Mouse (Mus musculus) neural tube, embryonic 11.5 days (tissue): ENCODE results near the gene Csrp1. TPM values are rescaled to one million over a fixed set of nuclear protein-coding genes. Genes with fewer than 3 reads are reported as not detected.

ENCODE experiments used
- ATAC-seq: fragments of 200-750 bp; cut with Nextera tagmentation; 2 replicates; pipeline ENCODE4 v1.8.0; 2017; ENCODE audit warnings: moderate number of reproducible peaks, mild to moderate bottlenecking, moderate TSS enrichment, moderate library complexity; ENCODE audit not compliant: insufficient read depth, low FRiP score, low TSS enrichment
- DNase-seq: peaks from one replicate; pipeline ENCODE4 v3.0.0-alpha.2; 2015; ENCODE audit warnings: low spot score
- H3K27ac ChIP-seq: fragments of 300-500 bp; sonication (generic); 2 replicates; pipeline ENCODE4 v1.5.1; 2014; ENCODE audit warnings: low read depth, mild to moderate bottlenecking, low read length
- H3K27me3 ChIP-seq: fragments of 300-500 bp; sonication (generic); 2 replicates; pipeline ENCODE4 v1.6.1; 2014; ENCODE audit warnings: mild to moderate bottlenecking, low read length, mixed read lengths; ENCODE audit not compliant: control insufficient read depth, insufficient read depth
- H3K36me3 ChIP-seq: fragments of 300-500 bp; sonication (generic); 2 replicates; pipeline ENCODE4 v1.6.1; 2014; ENCODE audit warnings: mild to moderate bottlenecking, low read length, moderate library complexity, mixed read lengths; ENCODE audit not compliant: control insufficient read depth, insufficient read depth
- H3K4me1 ChIP-seq: fragments of 300-500 bp; sonication (generic); 2 replicates; pipeline ENCODE4 v1.6.1; 2014; ENCODE audit warnings: low read length, mixed read lengths; ENCODE audit not compliant: control insufficient read depth, insufficient read depth
- H3K4me2 ChIP-seq: fragments of 300-500 bp; sonication (generic); 2 replicates; pipeline ENCODE4 v1.6.1; 2014; ENCODE audit warnings: low read depth, mild to moderate bottlenecking, moderate library complexity
- H3K4me3 ChIP-seq: fragments of 300-500 bp; sonication (generic); 2 replicates; pipeline ENCODE4 v1.5.1; 2014; ENCODE audit warnings: low read depth, low read length
- H3K9ac ChIP-seq: fragments of 300-500 bp; sonication (generic); 2 replicates; pipeline ENCODE4 v1.6.1; 2014; ENCODE audit warnings: mild to moderate bottlenecking, low read length
- H3K9me3 ChIP-seq: fragments of 300-500 bp; sonication (generic); 2 replicates; pipeline ENCODE4 v1.6.1; 2016; ENCODE audit warnings: low read length; ENCODE audit not compliant: control insufficient read depth
- WGBS: fragments of 180-500 bp; shearing (Covaris S2); extraction: QIAGEN DNeasy Blood & Tissue Kit; methylation state at CpG from one replicate; pipeline ENCODE4 v1.1.7; 2014; 5-methylcytosine and 5-hydroxymethylcytosine counted together
- polyA plus RNA-seq: library from polyadenylated mRNA; unstranded; fragments of >200 nt; fragmentation: Nextera tagmentation; extraction: Ambion mirVana; gene quantifications from 2 replicates; pipeline ENCODE4 v1.2.1, GENCODE M21; 2014

The Csrp1 gene
- polyA plus RNA-seq, 1 experiment from 2014 or later: 47.5 TPM

- Histone ChIP-seq H3K4me1 (peaks cover 2% of the 10 kb centered on the region; the same call in 1 of the 2 replicates), H3K27ac (peak overlapping the region; percentile 17; the same call in 1 of the 2 replicates), H3K27me3 (no peaks in the 10 kb centered on the region), H3K9me3 (no peaks in the 10 kb centered on the region), H3K9ac (no peak overlapping the region), H3K4me2 (no peak overlapping the region), H3K4me3 (no peak overlapping the region), H3K36me3 (no peaks in the 10 kb centered on the region)
- ATAC-seq (no peak), DNase-seq (peak; percentile 5)
- 40% methylated on average over 8 of the region's 8 CpGs for WGBS
These were observed 42.8 kb upstream of the Csrp1 start for GRCm38 (mm10) chr1:135676938-135677682.

GRCm38 (mm10) chr1:135678145-135678544 is 41.7 kb upstream of the Csrp1 start:
- H3K4me2 ChIP-seq: no peak overlapping the region
- H3K36me3 ChIP-seq: no peaks in the 10 kb centered on the region
- H3K4me3 ChIP-seq: no peak overlapping the region
- no peak for DNase-seq
- no peaks in the 10 kb centered on the region for H3K9me3 ChIP-seq
- 77% methylated on average over 6 of the region's 6 CpGs for WGBS
- no peak for ATAC-seq
- peaks cover 2% of the 10 kb centered on the region; the same call in 1 of the 2 replicates for H3K4me1 ChIP-seq
- no peak overlapping the region for H3K9ac ChIP-seq
- H3K27me3 ChIP-seq: no peaks in the 10 kb centered on the region
- H3K27ac ChIP-seq: no peak overlapping the region

DNA sequence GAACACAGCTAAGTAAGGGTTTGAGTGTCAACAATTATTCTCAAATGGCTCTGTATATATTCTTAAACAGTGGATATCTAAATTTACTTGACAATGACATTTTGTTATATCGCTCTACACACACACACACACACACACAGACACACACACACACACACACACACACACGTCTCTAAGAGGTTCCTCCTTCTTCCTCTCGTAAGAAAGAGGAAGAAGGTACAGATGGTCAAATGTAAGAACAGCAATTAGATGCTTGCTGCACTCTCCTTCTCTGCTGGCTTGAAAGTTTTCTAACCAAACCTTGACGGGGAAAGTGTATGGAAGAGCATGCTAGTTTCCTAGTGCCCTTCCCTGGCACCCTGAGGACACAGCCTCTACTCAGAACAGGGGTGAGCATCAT is 39.1 kb upstream of the Csrp1 start:
- ATAC-seq (no peak), DNase-seq (no peak)
- H3K27ac ChIP-seq: no peak overlapping the region
- H3K9me3 ChIP-seq: no peaks in the 10 kb centered on the region
- no peak overlapping the region for H3K4me3 ChIP-seq
- WGBS: 79% methylated on average over 4 of the region's 4 CpGs
- H3K4me1 ChIP-seq: no peaks in the 10 kb centered on the region
- H3K27me3 ChIP-seq: peaks cover under 1% of the 10 kb centered on the region; the same call in 1 of the 2 replicates
- no peak overlapping the region for H3K4me2 ChIP-seq
- H3K9ac ChIP-seq: no peak overlapping the region
- no peaks in the 10 kb centered on the region for H3K36me3 ChIP-seq

DNA sequence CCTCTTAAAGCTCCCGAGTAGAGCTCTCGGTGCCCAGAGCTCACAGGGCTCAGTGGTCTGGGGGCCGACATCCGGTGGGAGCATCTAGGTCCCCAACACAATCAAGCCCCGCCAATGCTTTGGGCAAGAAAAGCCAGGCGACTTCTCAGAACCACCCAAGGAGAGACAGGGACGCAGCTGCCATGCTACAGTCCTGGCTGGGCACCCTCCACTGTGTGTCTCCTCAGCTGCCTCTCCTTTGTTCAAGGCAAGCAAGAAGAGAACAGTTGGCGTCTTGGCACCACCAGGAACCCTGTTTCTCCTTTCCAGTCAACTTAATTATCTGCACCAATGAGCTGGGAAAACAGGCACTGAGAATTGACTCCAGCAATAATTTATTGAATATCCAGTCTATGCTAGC is 38.7 kb upstream of the Csrp1 start:
- peaks cover 4% of the 10 kb centered on the region; the same call in 1 of the 2 replicates for H3K27me3 ChIP-seq
- no peak overlapping the region for H3K4me2 ChIP-seq
- ATAC-seq: no peak
- no peak overlapping the region for H3K9ac ChIP-seq
- H3K4me3 ChIP-seq: no peak overlapping the region
- H3K9me3 ChIP-seq: no peaks in the 10 kb centered on the region
- H3K27ac ChIP-seq: no peak overlapping the region
- no peaks in the 10 kb centered on the region for H3K36me3 ChIP-seq
- WGBS: 84% methylated on average over 8 of the region's 8 CpGs
- DNase-seq: no peak
- H3K4me1 ChIP-seq: peaks cover under 1% of the 10 kb centered on the region; the same call in 1 of the 2 replicates

DNA sequence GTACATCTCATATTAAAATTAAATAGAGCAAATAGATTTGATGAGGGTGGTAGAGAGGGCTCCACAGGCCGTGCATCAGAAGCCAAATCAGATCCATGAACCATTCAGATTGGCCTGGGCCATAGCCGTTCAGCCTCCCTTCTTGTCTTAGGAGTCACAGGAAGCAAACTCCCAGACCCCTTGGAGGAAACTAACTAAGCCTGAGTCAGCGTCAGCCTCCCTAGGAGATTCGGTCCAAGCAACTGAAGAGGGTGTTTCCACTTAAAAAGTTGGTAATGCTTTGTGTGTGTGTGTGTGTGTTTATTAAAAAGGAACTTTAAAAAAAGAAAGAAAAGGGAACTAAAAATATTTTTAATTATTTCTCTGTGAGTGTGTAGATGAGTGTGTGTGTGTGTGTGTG is 35.0 kb upstream of the Csrp1 start:
- Histone ChIP-seq H3K4me2 (no peak overlapping the region), H3K4me1 (peaks cover 12% of the 10 kb centered on the region), H3K27ac (no peak overlapping the region), H3K9ac (no peak overlapping the region), H3K36me3 (no peaks in the 10 kb centered on the region), H3K27me3 (peaks cover 9% of the 10 kb centered on the region; the same call in 1 of the 2 replicates), H3K9me3 (no peaks in the 10 kb centered on the region), H3K4me3 (no peak overlapping the region)
- ATAC-seq (no peak), DNase-seq (no peak)
- 59% methylated on average over 4 of the region's 4 CpGs for WGBS

GRCm38 (mm10) chr1:135685316-135685715 is 34.5 kb upstream of the Csrp1 start:
- H3K4me1 ChIP-seq: peaks cover 12% of the 10 kb centered on the region
- H3K4me2 ChIP-seq: no peak overlapping the region
- H3K36me3 ChIP-seq: no peaks in the 10 kb centered on the region
- H3K9ac ChIP-seq: no peak overlapping the region
- 56% methylated on average over 6 of the region's 6 CpGs for WGBS
- H3K27ac ChIP-seq: no peak overlapping the region
- H3K4me3 ChIP-seq: no peak overlapping the region
- H3K9me3 ChIP-seq: no peaks in the 10 kb centered on the region
- peaks cover 9% of the 10 kb centered on the region; the same call in 1 of the 2 replicates for H3K27me3 ChIP-seq
- ATAC-seq (no peak), DNase-seq (no peak)

- Histone ChIP-seq H3K27ac (peak overlapping the region; percentile 81; the same call in 1 of the 2 replicates), H3K4me3 (peak overlapping the region; percentile 65), H3K36me3 (no peaks in the 10 kb centered on the region), H3K4me2 (peak overlapping the region; percentile 98), H3K4me1 (peaks cover 12% of the 10 kb centered on the region), H3K9ac (peak overlapping the region; percentile 49), H3K9me3 (no peaks in the 10 kb centered on the region), H3K27me3 (peaks cover 9% of the 10 kb centered on the region; the same call in 1 of the 2 replicates)
- WGBS: 0% methylated on average over 19 of the region's 19 CpGs
- DNase-seq: peak; percentile 64
- ATAC-seq: no peak; the same call in 1 of the 2 replicates
These were observed 32.9 kb upstream of the Csrp1 start for GRCm38 (mm10) chr1:135686792-135687510.

GRCm38 (mm10) chr1:135687771-135688492 is 31.9 kb upstream of the Csrp1 start:
- peak; percentile 86 for DNase-seq
- Histone ChIP-seq H3K4me1 (peaks cover 12% of the 10 kb centered on the region), H3K27ac (peak overlapping the region; percentile 81)

More at GRCm38 (mm10) chr1:135687771-135688492, 31.9 kb upstream of the Csrp1 start:
- peak overlapping the region; percentile 98 for H3K4me2 ChIP-seq
- no peaks in the 10 kb centered on the region for H3K36me3 ChIP-seq
- peaks cover 9% of the 10 kb centered on the region; the same call in 1 of the 2 replicates for H3K27me3 ChIP-seq
- WGBS: under 1% methylated on average over 70 of the region's 81 CpGs
- no peaks in the 10 kb centered on the region for H3K9me3 ChIP-seq
- peak overlapping the region; percentile 65 for H3K4me3 ChIP-seq
- peak; percentile 91 for ATAC-seq
- peak overlapping the region; percentile 80 for H3K9ac ChIP-seq
